ENCODE assay signal across 21 mouse cellular contexts in the genomic region with DNA sequence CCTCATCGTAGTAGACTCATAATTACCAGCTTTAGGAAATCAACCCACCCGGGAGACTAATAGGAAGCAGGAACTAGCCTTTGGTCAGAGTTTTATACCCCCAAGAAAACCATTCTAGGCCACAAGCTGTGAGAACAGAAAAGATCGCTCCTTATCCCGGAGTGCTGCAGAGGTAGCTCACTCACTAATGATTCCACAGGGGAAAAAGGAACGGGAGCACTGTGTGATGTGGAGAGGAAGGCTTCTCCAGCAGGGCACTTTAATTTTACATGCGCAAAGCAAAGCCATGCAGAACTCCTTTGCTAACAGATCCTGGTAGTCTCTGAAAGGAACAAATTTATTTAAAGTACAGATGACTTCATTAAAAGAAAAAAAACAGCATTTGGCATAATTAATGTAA.
DNase-seq lines count a peak whose midpoint lies in the region; ATAC-seq lines count a peak whose summit lies in the region.
"Had no signal": no experiment of that assay in that cellular context is flagged by ENCODE, and none has a peak within 500 bp of the region (broad histone marks: within the 10 kb centered on the region; RNA-seq: fewer than 3 reads in every experiment).

No protein-coding gene starts in this region.

- H3K27ac ChIP-seq in midbrain, embryonic 12.5 days (replicated peaks): no peak overlapping the region
- no peak overlapping the region for H3K27ac ChIP-seq in midbrain, embryonic 10.5 days (replicated peaks)
- H3K27ac ChIP-seq in midbrain, embryonic 15.5 days: no peak overlapping the region
- H3K27ac ChIP-seq: embryonic facial prominence, embryonic 12.5 days; embryonic facial prominence, embryonic 15.5 days; heart, embryonic 10.5 days; heart, embryonic 13.5 days; hindbrain, embryonic 12.5 days; hindbrain, embryonic 15.5 days had no signal

- ATAC-seq in midbrain, embryonic 12.5 days (ENCODE audit: low FRiP score, low read depth): peak; percentile 38; the same call in 1 of the 2 replicates
- peak; percentile 74 for ATAC-seq in midbrain, embryonic 15.5 days (replicated peaks)
- ATAC-seq: CD4-positive, CD25-positive, alpha-beta regulatory T cell, adult 4 months had no signal

- H3K9me3 ChIP-seq in midbrain, embryonic 12.5 days: no peaks in the 10 kb centered on the region
- no peaks in the 10 kb centered on the region for H3K9me3 ChIP-seq in midbrain, embryonic 10.5 days (replicated peaks)
- no peaks in the 10 kb centered on the region for H3K9me3 ChIP-seq in midbrain, embryonic 15.5 days
- H3K9me3 ChIP-seq: embryonic facial prominence, embryonic 12.5 days; embryonic facial prominence, embryonic 15.5 days; heart, embryonic 10.5 days; heart, embryonic 13.5 days; hindbrain, embryonic 12.5 days; hindbrain, embryonic 15.5 days had no signal

- no peaks in the 10 kb centered on the region for H3K36me3 ChIP-seq in midbrain, embryonic 12.5 days
- no peaks in the 10 kb centered on the region for H3K36me3 ChIP-seq in midbrain, embryonic 10.5 days
- no peaks in the 10 kb centered on the region for H3K36me3 ChIP-seq in midbrain, embryonic 15.5 days (replicated peaks)
- H3K36me3 ChIP-seq: embryonic facial prominence, embryonic 12.5 days; embryonic facial prominence, embryonic 15.5 days; heart, embryonic 10.5 days; heart, embryonic 13.5 days; hindbrain, embryonic 12.5 days; hindbrain, embryonic 15.5 days had no signal

- H3K4me3 ChIP-seq in midbrain, embryonic 12.5 days: no peak overlapping the region
- H3K4me3 ChIP-seq in midbrain, embryonic 10.5 days: no peak overlapping the region
- H3K4me3 ChIP-seq in midbrain, embryonic 15.5 days: no peak overlapping the region
- H3K4me3 ChIP-seq: embryonic facial prominence, embryonic 12.5 days; embryonic facial prominence, embryonic 15.5 days; heart, embryonic 10.5 days; heart, embryonic 13.5 days; hindbrain, embryonic 12.5 days; hindbrain, embryonic 15.5 days had no signal

- no peaks in the 10 kb centered on the region for H3K4me1 ChIP-seq in midbrain, embryonic 12.5 days
- H3K4me1 ChIP-seq in midbrain, embryonic 10.5 days: no peaks in the 10 kb centered on the region
- H3K4me1 ChIP-seq in midbrain, embryonic 15.5 days: no peaks in the 10 kb centered on the region
- H3K4me1 ChIP-seq: embryonic facial prominence, embryonic 12.5 days; embryonic facial prominence, embryonic 15.5 days; heart, embryonic 10.5 days; heart, embryonic 13.5 days; hindbrain, embryonic 12.5 days; hindbrain, embryonic 15.5 days had no signal

- DNase-seq in midbrain, embryonic 10.5 days (ENCODE audit: low spot score): no peak
- peak; percentile 16 for DNase-seq in retina, embryonic 14.5 days (ENCODE audit: low spot score)
- no peak for DNase-seq in retina, postnatal 1 day
- no peak for DNase-seq in heart, postnatal 4 days
- DNase-seq: adrenal gland, adult 2 months; adrenal gland, postnatal 14 days; cerebellum, adult 18-20 months; cerebellum, adult 9-10 months; cerebellum, postnatal 14 days; gastrocnemius, postnatal 25 days; heart, adult 18-20 months; heart, postnatal 14 days had no signal

- no peak overlapping the region for H3K9ac ChIP-seq in midbrain, embryonic 12.5 days (replicated peaks)
- no peak overlapping the region for H3K9ac ChIP-seq in midbrain, embryonic 15.5 days
- H3K9ac ChIP-seq: embryonic facial prominence, embryonic 12.5 days; embryonic facial prominence, embryonic 15.5 days; heart, embryonic 13.5 days; hindbrain, embryonic 12.5 days; hindbrain, embryonic 15.5 days had no signal

- H3K27me3 ChIP-seq in midbrain, embryonic 12.5 days: no peaks in the 10 kb centered on the region
- no peaks in the 10 kb centered on the region for H3K27me3 ChIP-seq in midbrain, embryonic 10.5 days (ENCODE audit: low read depth, poor library complexity, severe bottlenecking)
- H3K27me3 ChIP-seq in midbrain, embryonic 15.5 days (replicated peaks): no peaks in the 10 kb centered on the region
- H3K27me3 ChIP-seq: embryonic facial prominence, embryonic 12.5 days; embryonic facial prominence, embryonic 15.5 days; heart, embryonic 13.5 days; hindbrain, embryonic 12.5 days; hindbrain, embryonic 15.5 days had no signal

- no peak overlapping the region for H3K4me2 ChIP-seq in midbrain, embryonic 12.5 days (replicated peaks)
- H3K4me2 ChIP-seq in midbrain, embryonic 15.5 days: no peak overlapping the region
- H3K4me2 ChIP-seq: embryonic facial prominence, embryonic 12.5 days; embryonic facial prominence, embryonic 15.5 days; heart, embryonic 13.5 days; hindbrain, embryonic 12.5 days; hindbrain, embryonic 15.5 days had no signal

- WGBS in midbrain, embryonic 12.5 days: 60% methylated on average over 6 of the region's 6 CpGs
- 63% methylated on average over 6 of the region's 6 CpGs for WGBS in midbrain, embryonic 10.5 days
- WGBS in midbrain, embryonic 15.5 days: 48% methylated on average over 6 of the region's 6 CpGs
